Mouse (Mus musculus): ENCODE data around the gene Psme2b. TPM values are rescaled to one million over a fixed set of nuclear protein-coding genes. Genes with fewer than 3 reads are reported as not detected.
"Not testable (repeated sequence)": the region's sequence is repeated elsewhere in the genome, so short reads cannot be mapped to it uniquely, and the experiment has no call there.

Gene Psme2b
- 3.0 TPM in 1 of 2 replicates, not detected in the other for polyA plus RNA-seq (2012; ENCODE audit: insufficient read depth, low replicate concordance)

DNA sequence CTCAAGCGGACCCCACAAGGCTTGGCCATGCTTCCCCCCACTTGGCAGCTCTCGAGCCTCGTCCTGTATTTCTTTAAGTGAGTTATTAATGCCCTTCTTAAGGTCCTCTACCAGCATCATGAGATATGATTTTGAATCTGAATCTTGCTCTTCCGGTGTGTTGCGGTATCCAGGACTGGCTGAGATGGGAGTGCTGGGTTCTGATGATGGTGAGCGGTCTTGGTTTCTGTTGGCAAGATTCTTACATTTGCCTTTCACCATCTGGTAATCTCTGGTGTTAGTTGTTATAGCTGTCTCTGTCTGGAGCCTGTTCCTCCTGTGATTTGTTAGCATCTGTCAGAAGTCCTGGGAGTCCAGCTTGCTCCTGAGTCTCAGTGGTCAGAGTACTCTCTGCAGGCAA, at the start of gene Psme2b:
Psme2b (minus strand) TSS at position 101 of the 400 bp plus-strand sequence.
- not testable (repeated sequence) for H3K36me3 ChIP-seq (replicated peaks; ENCODE audit: low read length); H3K4me3 ChIP-seq (replicated peaks); H3K4me1 ChIP-seq; H3K27me3 ChIP-seq (replicated peaks); H3K9me3 ChIP-seq

DNA sequence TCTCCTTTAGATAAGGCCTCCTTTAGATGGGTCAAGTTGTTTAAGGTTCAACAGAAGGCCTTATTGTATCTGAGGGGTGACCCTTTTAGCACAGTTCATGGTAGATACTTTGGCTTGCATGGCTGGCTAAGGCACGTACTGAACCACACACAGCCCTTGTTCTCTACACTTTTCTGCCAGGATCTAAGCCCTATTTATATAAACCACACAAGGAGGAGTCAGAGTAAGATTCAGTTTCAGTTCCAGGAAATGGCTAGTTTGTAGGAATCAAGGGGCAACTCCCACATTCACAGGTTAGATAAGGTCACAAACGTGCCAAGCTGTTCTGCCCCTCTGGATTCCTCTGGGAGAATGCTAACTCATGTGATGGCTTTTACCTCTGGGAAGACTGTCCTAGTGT, 48.0 kb upstream of the Psme2b start, which contains the start of gene Tgtp1:
Tgtp1 (minus strand) TSS at position 155 of the 400 bp plus-strand sequence.
- not testable (repeated sequence) for H3K36me3 ChIP-seq (replicated peaks; ENCODE audit: low read length); H3K9me3 ChIP-seq; H3K4me3 ChIP-seq (replicated peaks); H3K27me3 ChIP-seq (replicated peaks)
- peaks cover 33% of the 10 kb centered on the region for H3K4me1 ChIP-seq

DNA sequence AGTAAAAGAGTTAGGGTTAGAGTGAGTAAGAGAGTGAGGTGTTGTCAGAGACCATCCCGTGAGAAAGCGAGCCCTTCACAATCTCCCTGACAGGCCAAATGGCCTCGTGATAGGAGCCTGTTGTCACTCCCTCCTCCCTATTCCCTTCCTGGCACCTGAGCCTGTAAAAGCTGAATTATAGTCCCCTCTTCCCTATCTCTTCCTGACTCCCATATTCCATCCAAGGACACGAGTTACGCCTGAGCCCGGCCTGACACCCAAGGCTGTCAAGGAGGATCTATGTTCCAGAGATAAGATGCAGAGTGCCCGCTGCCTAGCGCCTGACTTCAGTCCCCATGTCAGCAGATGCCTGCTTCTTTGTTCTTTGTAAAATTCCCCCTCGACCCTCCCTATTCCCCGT, 47.3 kb upstream of the Psme2b start:
- H3K9me3 ChIP-seq; H3K27me3 ChIP-seq (replicated peaks); H3K36me3 ChIP-seq (replicated peaks; ENCODE audit: low read length); H3K4me3 ChIP-seq (replicated peaks): not testable (repeated sequence)
- H3K4me1 ChIP-seq: peaks cover 33% of the 10 kb centered on the region

GRCm38 (mm10) chr11:48991740-48992520, 45.9 kb upstream of the Psme2b start, which contains the start of gene Gm12185:
TSS of gene Gm12185 (minus strand) at chr11:48992226.
- not testable (repeated sequence) for H3K36me3 ChIP-seq (replicated peaks; ENCODE audit: low read length); H3K9me3 ChIP-seq; H3K27me3 ChIP-seq (replicated peaks); H3K4me3 ChIP-seq (replicated peaks)
- peaks cover 36% of the 10 kb centered on the region for H3K4me1 ChIP-seq

- not testable (repeated sequence) for H3K9me3 ChIP-seq; H3K36me3 ChIP-seq (replicated peaks; ENCODE audit: low read length); H3K4me3 ChIP-seq (replicated peaks); H3K27me3 ChIP-seq (replicated peaks)
- H3K4me1 ChIP-seq: peaks cover 30% of the 10 kb centered on the region
Observed at GRCm38 (mm10) chr11:48989981-48990380, 44.0 kb upstream of the Psme2b start.

DNA sequence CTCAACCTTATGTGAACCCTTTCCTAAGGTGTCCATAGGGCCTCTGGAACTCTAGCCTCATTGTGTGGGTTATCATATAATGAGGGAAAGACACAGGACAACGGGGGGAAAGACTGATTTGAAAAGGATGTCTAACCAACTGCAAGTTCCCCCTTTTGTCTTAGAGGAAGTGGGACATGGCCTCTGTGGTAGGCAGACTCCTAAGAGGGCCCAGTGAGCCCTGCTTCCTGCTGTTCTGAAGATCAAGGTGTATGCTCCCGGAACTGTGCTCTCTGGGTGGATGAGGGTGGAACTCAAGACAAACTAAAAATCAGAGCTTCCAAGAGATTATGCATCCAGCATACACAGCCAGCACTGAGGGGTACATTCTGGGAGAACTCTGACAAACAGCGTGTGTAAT, 42.2 kb upstream of the Psme2b start:
- not testable (repeated sequence) for H3K27me3 ChIP-seq (replicated peaks); H3K9me3 ChIP-seq; H3K4me3 ChIP-seq (replicated peaks); H3K36me3 ChIP-seq (replicated peaks; ENCODE audit: low read length)
- peaks cover 15% of the 10 kb centered on the region for H3K4me1 ChIP-seq

DNA sequence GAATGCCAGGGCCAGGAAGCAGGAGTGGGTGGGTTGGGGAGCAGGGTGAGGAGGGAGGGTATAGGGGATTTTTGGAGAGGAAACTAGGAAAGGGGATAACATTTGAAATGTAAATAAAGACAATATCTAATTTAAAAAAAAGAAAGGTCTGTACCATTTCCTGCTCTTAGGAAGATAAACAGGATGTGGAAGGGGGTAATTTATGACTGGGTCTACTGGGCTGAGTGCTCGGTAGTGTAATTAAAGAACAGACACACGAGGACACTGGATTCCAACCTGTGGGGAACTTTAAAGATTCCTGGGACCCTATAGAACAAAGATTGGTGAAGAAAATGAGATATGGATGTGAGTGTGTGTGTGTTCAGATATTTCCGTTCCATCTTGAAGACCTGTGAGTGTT, 36.9 kb upstream of the Psme2b start:
- not testable (repeated sequence) for H3K4me1 ChIP-seq; H3K9me3 ChIP-seq; H3K27me3 ChIP-seq (replicated peaks); H3K36me3 ChIP-seq (replicated peaks; ENCODE audit: low read length); H3K4me3 ChIP-seq (replicated peaks)

DNA sequence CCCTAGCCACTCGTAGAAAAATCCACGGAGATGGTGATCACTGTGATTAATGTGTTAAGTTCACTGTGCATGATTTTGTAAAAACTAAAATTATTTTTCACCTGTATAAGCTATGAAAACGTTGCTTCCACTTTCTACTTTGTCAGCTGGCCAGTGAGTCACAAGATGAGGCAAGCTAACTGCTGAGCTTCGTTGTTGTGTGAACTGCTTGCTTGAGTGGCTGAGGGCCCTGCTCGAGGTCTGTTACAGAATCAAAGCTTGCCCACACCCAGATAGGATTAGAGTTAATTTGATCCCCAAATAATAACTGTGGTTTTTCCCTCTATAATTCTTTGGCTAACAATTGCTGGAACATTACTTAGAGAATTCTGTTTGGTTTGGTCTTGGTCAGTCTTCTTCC, 34.1 kb upstream of the Psme2b start:
- not testable (repeated sequence) for H3K27me3 ChIP-seq (replicated peaks); H3K9me3 ChIP-seq; H3K4me1 ChIP-seq; H3K36me3 ChIP-seq (replicated peaks; ENCODE audit: low read length); H3K4me3 ChIP-seq (replicated peaks)

DNA sequence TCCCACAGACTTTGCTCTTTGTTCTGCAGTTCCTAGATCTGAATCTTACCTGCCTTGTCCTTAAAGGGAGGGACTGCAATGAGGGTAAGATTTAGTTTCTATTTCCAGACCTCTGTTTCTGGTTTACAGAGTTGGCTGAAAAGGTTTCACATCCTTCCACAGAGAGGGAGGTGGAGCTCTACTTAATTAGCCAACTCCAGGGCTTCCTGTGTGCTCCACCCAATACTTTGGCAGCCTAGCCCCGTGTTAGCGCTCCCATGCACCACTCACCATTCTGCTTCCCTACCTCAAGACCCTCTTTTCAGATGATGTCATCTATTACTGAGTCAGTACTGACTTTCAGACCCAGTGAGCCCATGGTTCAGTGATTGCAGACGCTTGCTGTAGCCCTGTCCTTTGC, 33.3 kb upstream of the Psme2b start, which contains the start of gene 9930111J21Rik1:
9930111J21Rik1 (minus strand) TSS at position 148 of the 400 bp plus-strand sequence.
- not testable (repeated sequence) for H3K36me3 ChIP-seq (replicated peaks; ENCODE audit: low read length)

DNA sequence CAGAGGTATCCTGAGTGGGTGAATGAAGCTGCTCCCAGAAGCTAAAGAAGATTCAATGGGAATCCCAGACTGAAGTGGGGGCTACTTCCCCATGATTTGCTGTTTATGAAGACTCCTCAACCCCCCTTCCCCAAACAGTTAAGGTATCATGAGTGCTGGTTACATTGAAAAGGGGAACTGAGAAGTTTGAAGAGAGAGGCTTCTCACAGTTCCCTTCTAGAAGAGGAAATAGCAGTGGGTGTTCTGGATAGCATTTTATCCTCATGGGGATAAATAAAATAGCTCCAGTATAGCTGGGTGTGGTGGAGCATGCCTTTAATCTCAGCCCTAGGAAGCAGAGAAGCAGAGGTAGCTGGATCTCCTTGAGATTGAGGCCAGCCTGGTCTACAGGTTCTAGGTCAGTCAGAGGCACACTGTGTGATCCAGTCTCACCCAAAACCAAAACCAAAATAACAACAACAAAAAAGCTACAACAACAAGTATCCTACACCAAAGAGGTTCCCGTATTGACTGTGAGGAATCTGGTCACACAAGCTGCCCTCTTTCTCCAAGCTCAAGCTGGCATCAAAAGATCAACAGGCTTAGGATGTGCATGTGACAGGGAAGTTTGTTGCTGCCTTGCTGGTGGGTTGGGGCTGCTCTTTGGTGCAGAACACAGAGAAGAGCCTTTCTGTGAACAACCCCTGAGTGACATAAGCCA, 32.4 kb upstream of the Psme2b start, which contains the start of gene Olfr56:
Olfr56 (plus strand) TSS at position 650 of the 700 bp plus-strand sequence.
- not testable (repeated sequence) for H3K4me1 ChIP-seq; H3K9me3 ChIP-seq; H3K27me3 ChIP-seq (replicated peaks); H3K36me3 ChIP-seq (replicated peaks; ENCODE audit: low read length); H3K4me3 ChIP-seq (replicated peaks)

More for the DNA sequence above, 33.3 kb upstream of the Psme2b start, which contains the start of gene 9930111J21Rik1:
- H3K4me3 ChIP-seq (replicated peaks); H3K4me1 ChIP-seq; H3K27me3 ChIP-seq (replicated peaks); H3K9me3 ChIP-seq: not testable (repeated sequence)

DNA sequence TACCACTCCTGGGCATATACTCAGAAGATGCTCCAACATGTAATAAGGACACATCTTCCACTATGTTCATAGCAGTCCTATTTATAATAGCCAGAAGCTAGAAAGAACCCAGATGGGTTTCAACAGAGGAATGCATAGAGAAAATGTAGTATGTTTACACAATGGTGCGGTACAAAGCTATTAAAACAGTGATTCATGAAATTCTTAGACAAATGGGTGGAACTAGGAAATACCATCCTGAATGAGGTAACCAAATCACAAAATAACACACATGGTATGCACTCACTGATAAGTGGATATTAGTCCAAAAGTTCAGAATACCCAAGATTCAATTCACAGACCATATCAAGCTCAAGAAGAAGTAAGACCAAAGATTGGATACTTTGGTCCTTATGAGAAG, 28.7 kb upstream of the Psme2b start:
- H3K9me3 ChIP-seq; H3K27me3 ChIP-seq (replicated peaks); H3K4me3 ChIP-seq (replicated peaks); H3K36me3 ChIP-seq (replicated peaks; ENCODE audit: low read length); H3K4me1 ChIP-seq: not testable (repeated sequence)

GRCm38 (mm10) chr11:48939286-48939685, 6.7 kb downstream of the Psme2b start:
- not testable (repeated sequence) for H3K4me3 ChIP-seq (replicated peaks); H3K36me3 ChIP-seq (replicated peaks; ENCODE audit: low read length); H3K27me3 ChIP-seq (replicated peaks); H3K9me3 ChIP-seq; H3K4me1 ChIP-seq

DNA sequence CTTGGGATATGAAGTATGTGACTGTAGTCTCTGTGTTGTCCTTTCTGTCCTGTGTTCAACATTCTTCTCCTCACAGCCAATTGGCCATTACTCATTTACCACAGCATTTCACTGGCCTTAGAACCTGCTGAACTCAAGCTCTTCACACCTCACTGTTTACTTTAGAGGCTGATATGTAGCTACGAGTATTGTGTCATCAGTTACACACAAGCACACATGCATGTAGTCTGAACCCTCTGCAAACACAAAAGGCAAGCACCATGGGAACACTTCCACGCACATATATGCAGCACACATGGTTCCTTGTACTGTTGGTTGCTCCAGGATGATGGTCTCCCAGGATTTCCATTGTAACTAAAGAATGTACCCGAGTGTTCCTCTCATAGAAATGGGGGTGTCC, 10.7 kb downstream of the Psme2b start:
- not testable (repeated sequence) for H3K4me1 ChIP-seq; H3K9me3 ChIP-seq; H3K4me3 ChIP-seq (replicated peaks); H3K27me3 ChIP-seq (replicated peaks); H3K36me3 ChIP-seq (replicated peaks; ENCODE audit: low read length)

DNA sequence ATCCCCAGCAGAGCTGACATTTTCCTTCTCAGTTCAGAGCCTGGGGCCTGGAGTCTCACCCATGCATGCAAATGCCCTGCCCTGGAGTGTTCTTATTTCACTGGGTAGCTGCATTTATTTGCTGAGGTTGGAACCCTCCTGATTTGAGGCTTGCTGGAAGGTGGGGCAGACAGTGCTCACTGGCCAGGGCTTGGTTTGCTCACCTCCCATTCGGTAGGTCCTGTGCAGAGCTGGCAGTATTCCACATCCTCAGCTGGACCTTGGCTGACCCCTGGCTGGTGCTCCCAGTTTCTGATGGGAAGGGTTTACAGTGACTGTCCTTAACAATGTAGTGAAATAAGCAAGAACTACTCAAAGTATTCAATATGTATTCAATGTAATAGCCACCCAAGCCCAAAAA, 12.1 kb downstream of the Psme2b start:
- H3K9me3 ChIP-seq; H3K27me3 ChIP-seq (replicated peaks); H3K36me3 ChIP-seq (replicated peaks; ENCODE audit: low read length); H3K4me1 ChIP-seq; H3K4me3 ChIP-seq (replicated peaks): not testable (repeated sequence)

DNA sequence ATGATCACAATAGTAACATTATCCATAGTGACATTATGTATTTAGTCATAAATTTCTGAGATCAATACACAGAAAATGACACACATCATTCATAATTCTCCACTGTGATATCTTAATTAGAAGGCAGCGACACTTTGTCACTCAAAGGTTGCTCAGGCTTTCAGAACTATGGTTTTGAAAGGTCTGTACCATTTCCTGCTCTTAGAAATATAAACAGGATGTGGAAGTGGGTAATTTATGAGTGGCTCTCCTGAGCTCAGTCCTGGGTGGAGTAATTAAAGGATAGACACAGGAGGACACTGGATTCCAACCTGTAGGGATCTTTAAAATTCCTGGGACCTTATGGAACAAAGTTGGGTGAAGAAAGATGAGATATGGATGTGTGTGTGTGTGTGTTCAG, 12.6 kb downstream of the Psme2b start:
- not testable (repeated sequence) for H3K4me1 ChIP-seq; H3K27me3 ChIP-seq (replicated peaks); H3K4me3 ChIP-seq (replicated peaks); H3K36me3 ChIP-seq (replicated peaks; ENCODE audit: low read length); H3K9me3 ChIP-seq

DNA sequence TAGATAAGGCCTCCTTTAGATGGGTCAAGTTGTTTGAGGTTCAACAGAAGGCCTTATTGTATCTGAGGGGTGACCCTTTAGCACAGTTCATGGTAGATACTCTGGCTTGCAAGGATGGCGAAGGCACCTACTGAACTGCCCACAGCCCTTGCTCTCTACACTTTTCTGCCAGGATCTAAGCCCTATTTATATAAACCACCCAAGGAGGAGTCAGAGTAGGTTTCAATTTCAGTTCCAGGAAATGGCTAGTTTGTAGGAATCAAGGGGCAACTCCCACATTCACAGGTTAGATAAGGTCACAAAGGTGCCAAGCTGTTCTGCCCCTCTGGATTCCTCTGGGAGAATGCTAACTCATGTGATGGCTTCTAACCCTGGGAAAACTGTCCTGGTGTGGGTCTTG, 17.9 kb downstream of the Psme2b start:
- H3K4me3 ChIP-seq (replicated peaks); H3K27me3 ChIP-seq (replicated peaks); H3K9me3 ChIP-seq; H3K36me3 ChIP-seq (replicated peaks; ENCODE audit: low read length): not testable (repeated sequence)
- H3K4me1 ChIP-seq: peaks cover 10% of the 10 kb centered on the region
